Mouse (Mus musculus) liver, postnatal 0 days (tissue): ENCODE measurements around the gene Clps.
A peak's percentile ranks its signal among the peaks of the same experiment; 100 is the strongest.

ENCODE experiments used
- CTCF ChIP-seq: sonication (generic); IDR thresholded peaks from 2 replicates; pipeline ENCODE4 v1.5.1; 2016; ENCODE audit warnings: antibody characterized with exemption, low read depth
- EP300 ChIP-seq: IDR thresholded peaks from 2 replicates; pipeline ENCODE4 v1.6.1; 2016; ENCODE audit warnings: antibody characterized with exemption, low read depth, mild to moderate bottlenecking

DNA sequence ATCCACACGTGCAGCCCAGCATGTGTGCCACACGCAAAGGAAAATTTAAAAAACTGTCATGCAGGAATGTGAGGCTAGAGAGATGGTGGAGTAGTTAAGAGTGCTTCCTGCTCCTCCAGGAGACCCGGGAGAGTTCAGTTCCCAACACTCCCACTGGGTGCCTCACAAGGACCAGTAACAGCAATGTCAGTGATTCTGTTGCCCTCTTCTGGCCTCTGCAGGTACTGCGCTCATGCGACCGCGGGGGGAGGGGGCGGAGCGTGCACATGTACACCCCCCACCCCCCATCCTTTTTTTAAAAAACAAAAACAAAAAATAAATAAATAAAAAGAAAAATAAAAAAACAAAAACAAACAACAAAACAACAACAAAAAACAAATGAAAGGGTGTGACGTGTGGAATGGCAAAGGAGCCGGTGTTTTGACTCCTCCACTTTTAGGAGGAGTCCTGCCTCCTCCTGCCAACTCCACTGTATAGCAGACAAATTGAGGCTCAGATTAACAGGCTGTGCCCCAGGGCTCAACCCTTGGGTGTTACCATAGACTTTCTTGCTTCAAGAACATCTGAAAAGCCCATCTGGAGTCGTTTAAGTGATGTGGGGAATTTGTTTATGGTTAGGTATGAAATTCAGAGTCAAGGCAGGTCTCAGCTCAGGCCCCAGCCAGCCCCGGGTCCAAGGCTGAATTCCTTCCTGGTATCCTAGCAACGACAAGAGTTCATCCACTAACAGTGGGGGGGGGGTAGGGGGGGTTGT is 7.3 kb downstream of the Clps start:
- TF ChIP-seq EP300 (no peak), CTCF (peak; percentile 91)
